Mouse (Mus musculus): ENCODE results near the gene Gm28729.
"Not testable (repeated sequence)": the region's sequence is repeated elsewhere in the genome, so short reads cannot be mapped to it uniquely, and the experiment has no call there.

Gene Gm28729

GRCm38 (mm10) chr9:96524972-96525506 is at the start of gene Gm28729:
Gene Gm28729 (minus strand): TSS chr9:96525264.
- DNase-seq, result no peak

GRCm38 (mm10) chr9:96573252-96573651 is 48.2 kb upstream of the Gm28729 start:
- DNase-seq, result no peak

- DNase-seq, result no peak
These were observed 47.7 kb upstream of the Gm28729 start for GRCm38 (mm10) chr9:96572754-96573153.

GRCm38 (mm10) chr9:96566470-96566996 is 41.5 kb upstream of the Gm28729 start:
- no peak for DNase-seq

- no peak for DNase-seq
These were observed 38.4 kb upstream of the Gm28729 start for GRCm38 (mm10) chr9:96563501-96563900.

- no peak for DNase-seq
These were observed 34.1 kb upstream of the Gm28729 start for GRCm38 (mm10) chr9:96559148-96559547.

GRCm38 (mm10) chr9:96558594-96558993 is 33.5 kb upstream of the Gm28729 start:
- DNase-seq, result no peak

- no peak for DNase-seq
These were observed 29.0 kb upstream of the Gm28729 start for GRCm38 (mm10) chr9:96554095-96554494.

GRCm38 (mm10) chr9:96545410-96545809 is 20.3 kb upstream of the Gm28729 start:
- DNase-seq, result no peak

GRCm38 (mm10) chr9:96543643-96544640 is 18.9 kb upstream of the Gm28729 start:
- DNase-seq, result peak; percentile 47

- no peak for DNase-seq
These were observed 13.9 kb upstream of the Gm28729 start for GRCm38 (mm10) chr9:96538916-96539315.

- no peak for DNase-seq
These were observed 12.5 kb upstream of the Gm28729 start for GRCm38 (mm10) chr9:96537615-96537919.

GRCm38 (mm10) chr9:96536895-96537614 is 12.0 kb upstream of the Gm28729 start:
- DNase-seq, result no peak

GRCm38 (mm10) chr9:96536093-96536492 is 11.0 kb upstream of the Gm28729 start:
- DNase-seq, result not testable (repeated sequence)

GRCm38 (mm10) chr9:96535431-96535830 is 10.4 kb upstream of the Gm28729 start:
- DNase-seq, result no peak

- DNase-seq, result no peak
These were observed 9.2 kb upstream of the Gm28729 start for GRCm38 (mm10) chr9:96534256-96534655.

- DNase-seq, result no peak
These were observed 8.4 kb upstream of the Gm28729 start for GRCm38 (mm10) chr9:96533476-96533875.

GRCm38 (mm10) chr9:96532531-96532930 is 7.5 kb upstream of the Gm28729 start:
- DNase-seq, result no peak

- no peak for DNase-seq
These were observed 5.6 kb upstream of the Gm28729 start for GRCm38 (mm10) chr9:96530674-96531081.

GRCm38 (mm10) chr9:96529961-96530673 is 5.1 kb upstream of the Gm28729 start:
- no peak for DNase-seq

- no peak for DNase-seq
These were observed 947 bp upstream of the Gm28729 start for GRCm38 (mm10) chr9:96526011-96526410.

GRCm38 (mm10) chr9:96523148-96523547 is 1.9 kb downstream of the Gm28729 start:
- no peak for DNase-seq

GRCm38 (mm10) chr9:96521574-96521973 is 3.5 kb downstream of the Gm28729 start:
- not testable (repeated sequence) for DNase-seq
